Mouse (Mus musculus) gastrocnemius, adult 2 months (tissue): ENCODE results near the gene E130311K13Rik. TPM values are rescaled to one million over a fixed set of nuclear protein-coding genes. Genes with fewer than 3 reads are reported as not detected.

ENCODE experiments used
- DNase-seq: peaks from one replicate; pipeline ENCODE4 v3.0.0; 2022
- H3K27ac ChIP-seq: fragments of 200-600 bp; 2 replicates; pipeline ENCODE4 v1.8.1; 2022; ENCODE audit warnings: mild to moderate bottlenecking
- H3K4me3 ChIP-seq: fragments of 200-600 bp; 2 replicates; pipeline ENCODE4 v1.8.1; 2022; ENCODE audit warnings: mild to moderate bottlenecking, moderate library complexity
- CTCF ChIP-seq: fragments of 200-600 bp; IDR thresholded peaks from 2 replicates; pipeline ENCODE4 v1.8.1; 2022; ENCODE audit warnings: antibody characterized with exemption, mild to moderate bottlenecking, moderate library complexity
- intact Hi-C: fragments of 180-260 bp; cut with DNase I; formaldehyde crosslinking; loops from one replicate; pipeline ENCODE4 v1.15.1; 2025
- total RNA-seq, 2 experiments: library from RNA; stranded (reverse); gene quantifications; 2 replicates each; pipeline ENCODE4 v1.2.3; 2021

The E130311K13Rik gene
- total RNA-seq, 2 experiments from 2014 or later = 5.9 to 6.4 TPM

- DNase-seq = no peak
- peak; percentile 62 for TF ChIP-seq CTCF
- intact Hi-C loops = no loop called here
- Histone ChIP-seq H3K27ac (no peak overlapping the region), H3K4me3 (no peak overlapping the region)
These were observed 9.6 kb downstream of the E130311K13Rik start for GRCm38 (mm10) chr3:63919634-63920033.

DNA sequence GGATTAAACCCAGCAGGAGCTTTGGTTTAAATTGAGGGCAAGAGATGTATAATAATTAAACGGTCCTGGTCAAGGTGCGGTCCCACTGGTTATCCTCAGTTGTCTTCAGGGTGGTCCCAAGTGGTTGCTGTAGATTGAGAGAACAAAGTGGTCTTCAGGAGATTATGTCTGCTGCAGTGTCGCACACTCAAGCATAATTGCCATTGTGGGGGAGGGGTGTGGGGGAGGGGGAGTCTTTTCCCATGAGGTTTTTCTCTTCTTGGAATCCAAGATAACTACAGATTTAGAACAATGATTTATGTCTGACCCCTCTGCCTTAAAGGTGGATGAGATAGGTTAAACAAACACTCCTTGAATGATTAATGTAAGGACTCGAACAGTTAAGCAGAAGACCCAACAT lies 19.0 kb downstream of the E130311K13Rik start:
- no peak for TF ChIP-seq CTCF
- intact Hi-C loops = no loop called here
- no peak for DNase-seq
- Histone ChIP-seq H3K27ac (no peak overlapping the region), H3K4me3 (no peak overlapping the region)

- peak; percentile 23 for DNase-seq
- Histone ChIP-seq H3K27ac (no peak overlapping the region), H3K4me3 (peak overlapping the region; percentile 36)
- intact Hi-C loops = no loop called here
- TF ChIP-seq CTCF = no peak
These were observed 24.0 kb downstream of the E130311K13Rik start for GRCm38 (mm10) chr3:63905241-63905640.

- H3K27ac ChIP-seq = no peak overlapping the region
- intact Hi-C loops = no loop called here
- TF ChIP-seq CTCF = no peak
- no peak overlapping the region for H3K4me3 ChIP-seq
- no peak for DNase-seq
These were observed 25.1 kb downstream of the E130311K13Rik start for GRCm38 (mm10) chr3:63904157-63904556.

- intact Hi-C loops = no loop called here
- peak overlapping the region; percentile 76; the same call in 1 of the 2 replicates for H3K4me3 ChIP-seq
- TF ChIP-seq CTCF = no peak
These were observed 29.2 kb downstream of the E130311K13Rik start for GRCm38 (mm10) chr3:63900021-63900571.

DNA sequence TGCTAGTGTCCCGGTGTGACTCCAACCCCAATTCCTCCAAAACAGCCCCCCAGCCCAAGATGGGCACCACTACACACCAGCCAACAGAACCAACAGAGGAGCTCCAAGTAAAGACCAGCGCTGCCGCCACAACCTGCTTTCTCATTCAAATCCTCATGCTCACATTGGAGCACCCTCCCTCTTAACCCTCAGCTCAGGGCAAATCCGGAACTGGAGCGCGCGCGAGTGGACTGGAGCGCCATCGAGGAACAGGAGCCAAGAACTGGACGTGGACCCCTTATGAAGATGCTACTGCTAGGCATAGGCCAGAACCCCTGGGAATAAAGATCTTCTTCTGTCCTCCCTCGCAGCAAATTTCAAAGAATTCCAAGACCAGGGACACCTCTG lies 30.0 kb downstream of the E130311K13Rik start, which contains the start of gene Plch1:
Gene Plch1, minus strand, starts transcription at position 164 of the 387 bp plus-strand sequence.
- DNase-seq = peak; percentile 22
- intact Hi-C loops = no loop called here

More at GRCm38 (mm10) chr3:63900021-63900571, 29.2 kb downstream of the E130311K13Rik start:
- no peak overlapping the region for H3K27ac ChIP-seq
- DNase-seq = no peak

DNA sequence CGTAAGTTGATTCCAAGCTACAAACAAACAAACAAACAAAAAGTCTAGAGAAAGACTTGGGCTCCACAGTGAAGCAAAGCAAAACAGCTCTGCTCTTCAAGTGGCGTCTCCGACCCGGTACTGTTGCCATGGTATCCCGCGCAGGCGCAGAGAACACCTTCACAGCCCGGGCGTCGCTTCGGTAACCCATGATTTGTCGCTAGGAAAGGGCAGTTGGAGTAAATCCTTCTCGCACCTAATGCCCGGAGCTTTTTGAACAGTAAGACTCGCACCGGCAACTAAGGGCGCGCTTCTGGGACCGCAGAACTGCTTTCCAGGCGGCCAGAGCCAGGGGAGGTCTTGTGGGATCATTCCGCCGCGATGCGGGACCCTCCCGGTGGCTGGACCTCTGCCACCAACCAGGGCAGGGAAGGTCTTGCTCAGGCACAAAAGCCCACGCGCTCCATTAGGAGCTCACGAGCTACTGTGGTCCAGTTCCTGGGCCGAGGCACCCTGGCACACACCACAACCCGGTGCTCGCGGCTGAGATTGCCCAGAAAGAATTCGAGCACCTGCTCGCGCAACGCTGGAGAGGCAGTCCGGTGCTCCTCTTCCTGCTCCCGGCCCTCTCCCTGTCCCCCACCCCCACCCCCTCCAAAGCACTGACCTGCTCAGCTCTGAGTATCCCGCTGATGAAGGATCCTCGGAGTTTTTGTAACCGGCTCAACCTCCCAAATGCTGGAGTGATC lies 30.5 kb downstream of the E130311K13Rik start:
- Histone ChIP-seq H3K4me3 (peak overlapping the region; percentile 76), H3K27ac (no peak overlapping the region)
- intact Hi-C loops = no loop called here
- TF ChIP-seq CTCF = no peak
- DNase-seq = peak; percentile 71

More for the DNA sequence above, 30.0 kb downstream of the E130311K13Rik start, which contains the start of gene Plch1:
- H3K4me3 ChIP-seq = peak within 1 kb of the TSS; percentile 76
- no peak within 1 kb of the TSS for H3K27ac ChIP-seq
- TF ChIP-seq CTCF = no peak

- no peak overlapping the region for H3K27ac ChIP-seq
- intact Hi-C loops = no loop called here
- DNase-seq = no peak
- H3K4me3 ChIP-seq = no peak overlapping the region
- no peak for TF ChIP-seq CTCF
These were observed 32.1 kb downstream of the E130311K13Rik start for GRCm38 (mm10) chr3:63897177-63897576.

DNA sequence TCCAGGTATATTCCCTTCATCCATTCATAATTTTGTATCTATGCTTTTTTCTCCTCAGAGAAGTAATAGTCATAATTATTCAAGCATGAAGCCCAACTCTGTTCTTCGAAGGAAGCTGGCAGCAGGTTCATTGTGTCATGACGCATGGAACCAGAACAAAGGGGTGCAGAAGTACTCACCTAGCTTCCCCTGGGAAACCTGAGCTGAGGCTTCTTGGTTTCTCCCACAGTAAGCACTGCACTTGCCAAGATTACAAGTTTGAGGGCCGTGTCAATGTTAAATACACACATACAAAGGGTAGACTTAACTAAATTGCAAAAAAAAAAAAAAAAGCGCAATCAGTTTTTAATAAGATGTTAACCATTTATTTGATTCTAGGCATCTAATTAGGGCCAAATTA lies 33.0 kb downstream of the E130311K13Rik start:
- Histone ChIP-seq H3K27ac (no peak overlapping the region), H3K4me3 (no peak overlapping the region)
- no peak for DNase-seq
- TF ChIP-seq CTCF = no peak
- intact Hi-C loops = no loop called here

- TF ChIP-seq CTCF = no peak
- DNase-seq = no peak
- Histone ChIP-seq H3K27ac (no peak overlapping the region), H3K4me3 (no peak overlapping the region)
- intact Hi-C loops = no loop called here
These were observed 33.5 kb downstream of the E130311K13Rik start for GRCm38 (mm10) chr3:63895786-63896185.

DNA sequence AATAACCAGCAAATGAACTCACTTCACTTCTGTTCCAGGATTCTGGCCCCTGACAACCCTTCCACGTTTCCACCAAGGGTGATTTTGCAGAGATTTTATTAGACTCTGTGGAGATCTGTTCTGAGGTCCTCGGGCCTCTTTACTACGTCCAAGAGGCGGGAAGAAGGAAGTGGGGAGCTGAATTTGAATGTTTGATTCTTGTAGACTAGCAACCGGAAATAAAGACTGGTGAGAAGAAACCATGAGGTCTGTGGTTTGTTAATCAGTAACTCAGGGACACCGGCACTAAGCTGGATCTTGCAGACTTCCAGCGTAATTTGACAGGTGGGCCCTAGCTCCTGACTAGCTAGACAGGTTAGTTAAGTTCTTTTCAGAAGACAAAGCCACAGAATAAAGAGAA lies 35.6 kb downstream of the E130311K13Rik start:
- DNase-seq = no peak
- Histone ChIP-seq H3K4me3 (no peak overlapping the region), H3K27ac (no peak overlapping the region)
- TF ChIP-seq CTCF = no peak
- intact Hi-C loops = no loop called here

GRCm38 (mm10) chr3:63892154-63892553 lies 37.1 kb downstream of the E130311K13Rik start:
- no peak for DNase-seq
- H3K4me3 ChIP-seq = no peak overlapping the region
- no peak for TF ChIP-seq CTCF
- H3K27ac ChIP-seq = no peak overlapping the region
- intact Hi-C loops = no loop called here

- no peak overlapping the region for H3K27ac ChIP-seq
- DNase-seq = no peak
- no peak overlapping the region for H3K4me3 ChIP-seq
- no peak for TF ChIP-seq CTCF
- intact Hi-C loops = no loop called here
These were observed 48.2 kb downstream of the E130311K13Rik start for GRCm38 (mm10) chr3:63881065-63881464.
